Mouse (Mus musculus) kidney, postnatal 0 days (tissue): ENCODE measurements around the gene Tmsb4x. TPM values are rescaled to one million over a fixed set of nuclear protein-coding genes. Genes with fewer than 3 reads are reported as not detected.
A peak's percentile ranks its signal among the peaks of the same experiment; 100 is the strongest.

Experiments
- ATAC-seq: fragments of 200-750 bp; cut with Nextera tagmentation; replicated peaks from 2 replicates; pipeline ENCODE4 v1.8.0; 2017; ENCODE audit warnings: low read depth, moderate number of reproducible peaks, moderate TSS enrichment, moderate library complexity; ENCODE audit not compliant: low FRiP score
- DNase-seq: peaks from one replicate; pipeline ENCODE4 v3.0.0-alpha.2; 2016; ENCODE audit warnings: low spot score
- H3K27ac ChIP-seq: fragments of 300-500 bp; sonication (generic); 2 replicates; pipeline ENCODE4 v1.5.1; 2014; ENCODE audit warnings: mild to moderate bottlenecking
- H3K27me3 ChIP-seq: fragments of 300-500 bp; sonication (generic); 2 replicates; pipeline ENCODE4 v1.6.1; 2014; ENCODE audit warnings: low read length, mixed read lengths; ENCODE audit not compliant: insufficient read depth
- H3K36me3 ChIP-seq: fragments of 300-500 bp; sonication (generic); 2 replicates; pipeline ENCODE4 v1.6.1; 2014; ENCODE audit warnings: low read length, mixed read lengths; ENCODE audit not compliant: insufficient read depth
- H3K4me1 ChIP-seq: fragments of 300-500 bp; sonication (generic); replicated peaks from 2 replicates; pipeline ENCODE4 v1.6.1; 2014; ENCODE audit warnings: antibody characterized with exemption, low read length, mixed read lengths; ENCODE audit not compliant: insufficient read depth
- H3K4me2 ChIP-seq: fragments of 300-500 bp; sonication (generic); 2 replicates; pipeline ENCODE4 v1.6.1; 2014; ENCODE audit warnings: mild to moderate bottlenecking, low read length, moderate library complexity, mixed read lengths
- H3K4me3 ChIP-seq: fragments of 300-500 bp; sonication (generic); replicated peaks from 2 replicates; pipeline ENCODE4 v1.5.1; 2014; ENCODE audit warnings: low read depth, low read length
- H3K9ac ChIP-seq: fragments of 300-500 bp; sonication (generic); 2 replicates; pipeline ENCODE4 v1.6.1; 2014; ENCODE audit warnings: low read depth, low read length
- H3K9me3 ChIP-seq: fragments of 300-500 bp; sonication (generic); replicated peaks from 2 replicates; pipeline ENCODE4 v1.6.1; 2016; ENCODE audit warnings: low read length, inconsistent platforms, mixed read lengths
- CTCF ChIP-seq: IDR thresholded peaks from 2 replicates; pipeline ENCODE4 v1.5.1; 2016; ENCODE audit warnings: antibody characterized with exemption, low read depth, mild to moderate bottlenecking, moderate library complexity
- WGBS: fragments of 180-500 bp; shearing (Covaris S2); extraction: QIAGEN DNeasy Blood & Tissue Kit; methylation state at CpG from one replicate; pipeline ENCODE4 v1.1.7; 2014; 5-methylcytosine and 5-hydroxymethylcytosine counted together
- polyA plus RNA-seq: library from polyadenylated mRNA; unstranded; fragments of >200 nt; fragmentation: Nextera tagmentation; extraction: Ambion mirVana; gene quantifications from 2 replicates; pipeline ENCODE4 v1.2.1, GENCODE M21; 2015

Gene Tmsb4x
- 3,825 and 4,073 TPM in 2 replicates for polyA plus RNA-seq

- Histone ChIP-seq H3K9me3 (no peaks in the 10 kb centered on the region), H3K36me3 (no peaks in the 10 kb centered on the region), H3K4me2 (peak within 1 kb of the TSS; percentile 51), H3K4me3 (peak within 1 kb of the TSS; percentile 58), H3K27me3 (no peaks in the 10 kb centered on the region), H3K4me1 (no peaks in the 10 kb centered on the region), H3K27ac (peak within 1 kb of the TSS; percentile 84), H3K9ac (peak within 1 kb of the TSS; percentile 71)
- WGBS: 35% methylated on average over 39 of the region's 39 CpGs
- ATAC-seq: peak; percentile 81
- no peak for TF ChIP-seq CTCF
- peak; percentile 82 for DNase-seq
Observed at GRCm38 (mm10) chrX:167208978-167209754, at the start of gene Tmsb4x. Gene Tmsb4x, minus strand, starts transcription at chrX:167209315.

- H3K4me1 ChIP-seq: no peaks in the 10 kb centered on the region
- no peaks in the 10 kb centered on the region for H3K36me3 ChIP-seq
- H3K27ac ChIP-seq: no peak overlapping the region
- no peaks in the 10 kb centered on the region for H3K27me3 ChIP-seq
- TF ChIP-seq CTCF: no peak
- H3K9me3 ChIP-seq: no peaks in the 10 kb centered on the region
- DNase-seq (no peak), ATAC-seq (no peak)
- H3K4me3 ChIP-seq: no peak overlapping the region
- no peak overlapping the region for H3K4me2 ChIP-seq
- no peak overlapping the region for H3K9ac ChIP-seq
- 91% methylated on average over 3 of the region's 3 CpGs for WGBS
Observed at GRCm38 (mm10) chrX:167241736-167242135, 32.6 kb upstream of the Tmsb4x start.

GRCm38 (mm10) chrX:167239293-167239921, 30.3 kb upstream of the Tmsb4x start:
- no peak for TF ChIP-seq CTCF
- H3K4me1 ChIP-seq: no peaks in the 10 kb centered on the region
- WGBS: 41% methylated on average over 9 of the region's 9 CpGs
- no peaks in the 10 kb centered on the region for H3K27me3 ChIP-seq
- no peak overlapping the region for H3K9ac ChIP-seq
- H3K4me2 ChIP-seq: no peak overlapping the region
- H3K9me3 ChIP-seq: no peaks in the 10 kb centered on the region
- DNase-seq (peak; percentile 24), ATAC-seq (peak; percentile 88)
- no peak overlapping the region for H3K27ac ChIP-seq
- no peaks in the 10 kb centered on the region for H3K36me3 ChIP-seq
- no peak overlapping the region for H3K4me3 ChIP-seq

GRCm38 (mm10) chrX:167233104-167233687, 24.1 kb upstream of the Tmsb4x start:
- no peaks in the 10 kb centered on the region for H3K9me3 ChIP-seq
- H3K4me3 ChIP-seq: no peak overlapping the region
- H3K4me2 ChIP-seq: no peak overlapping the region
- WGBS: 38% methylated on average over 9 of the region's 9 CpGs
- H3K27ac ChIP-seq: no peak overlapping the region
- peak; percentile 82 for TF ChIP-seq CTCF
- H3K36me3 ChIP-seq: no peaks in the 10 kb centered on the region
- H3K9ac ChIP-seq: no peak overlapping the region
- H3K4me1 ChIP-seq: no peaks in the 10 kb centered on the region
- peak; percentile 74 for DNase-seq
- peak; percentile 65; the same call in 1 of the 2 replicates for ATAC-seq
- no peaks in the 10 kb centered on the region for H3K27me3 ChIP-seq

- no peak for DNase-seq
- H3K9me3 ChIP-seq: no peaks in the 10 kb centered on the region
- no peak overlapping the region for H3K4me3 ChIP-seq
- TF ChIP-seq CTCF: no peak
- no peak overlapping the region for H3K9ac ChIP-seq
- H3K27me3 ChIP-seq: no peaks in the 10 kb centered on the region
- no peaks in the 10 kb centered on the region for H3K36me3 ChIP-seq
- no peak overlapping the region for H3K27ac ChIP-seq
- H3K4me2 ChIP-seq: no peak overlapping the region
- ATAC-seq: no peak
- 68% methylated on average over 8 of the region's 8 CpGs for WGBS
- H3K4me1 ChIP-seq: no peaks in the 10 kb centered on the region
Observed at GRCm38 (mm10) chrX:167231150-167231549, 22.0 kb upstream of the Tmsb4x start.

GRCm38 (mm10) chrX:167229819-167230218, 20.7 kb upstream of the Tmsb4x start:
- Histone ChIP-seq H3K4me1 (no peaks in the 10 kb centered on the region), H3K4me2 (no peak overlapping the region), H3K27me3 (no peaks in the 10 kb centered on the region), H3K27ac (no peak overlapping the region), H3K9me3 (no peaks in the 10 kb centered on the region), H3K36me3 (no peaks in the 10 kb centered on the region), H3K9ac (no peak overlapping the region), H3K4me3 (no peak overlapping the region)
- TF ChIP-seq CTCF: no peak
- no peak for ATAC-seq
- DNase-seq: no peak
- 74% methylated on average over 1 of the region's 1 CpGs for WGBS
